Mouse (Mus musculus) thymus, postnatal 25 days (tissue): Measurements from ENCODE around the gene Ribc1.

Experiments used
- DNase-seq: peaks from one replicate; pipeline ENCODE4 v3.0.0; 2022

The Ribc1 gene

DNA sequence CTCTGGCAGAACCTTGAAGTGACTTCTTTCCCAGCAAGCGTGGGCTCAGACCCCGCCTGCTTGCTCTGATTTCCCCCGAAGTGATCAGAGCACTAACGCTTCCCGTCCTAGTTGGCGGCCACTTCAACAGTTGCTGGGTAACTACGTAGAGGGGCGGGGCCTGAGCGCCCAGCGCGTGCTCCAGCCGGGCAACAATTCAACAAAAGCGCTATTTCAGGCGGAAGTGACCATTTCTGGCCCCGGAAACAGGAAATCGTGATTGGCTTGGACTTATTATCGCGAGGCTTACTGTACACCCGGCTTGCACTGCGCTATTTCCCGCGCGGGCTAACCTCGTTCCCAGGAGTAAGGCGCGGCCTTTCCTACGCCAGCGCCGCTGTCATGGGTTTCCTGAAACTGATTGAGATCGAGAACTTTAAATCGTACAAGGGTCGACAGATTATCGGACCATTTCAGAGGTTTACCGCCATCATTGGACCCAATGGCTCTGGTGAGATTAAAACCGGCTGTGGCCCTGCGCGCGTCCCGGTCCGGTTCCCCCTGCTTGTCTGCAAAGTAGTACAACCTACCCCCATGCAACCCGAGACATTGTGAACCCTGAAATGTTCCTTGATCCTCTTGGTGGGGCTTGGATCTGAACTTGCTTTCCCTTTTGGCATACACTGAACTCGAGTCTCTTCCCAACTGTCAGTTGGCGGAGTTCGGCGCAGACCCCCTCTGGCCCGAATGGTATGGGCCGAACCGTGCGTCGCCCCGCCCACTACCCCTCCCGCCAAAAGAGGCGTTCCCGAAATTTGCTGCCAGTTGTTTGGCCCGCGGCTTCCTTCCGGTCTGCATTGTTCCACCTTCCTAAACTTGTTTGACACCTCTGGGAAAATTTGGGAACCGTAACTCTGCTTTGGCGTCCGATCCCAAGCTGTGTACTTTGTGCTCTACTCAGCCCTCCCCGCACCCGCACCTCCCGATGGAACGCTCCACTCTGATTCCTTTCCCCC is at the start of gene Ribc1, which contains the start of gene Smc1a:
Ribc1 (minus strand) TSS at position 145 of the 995 bp plus-strand sequence.
Smc1a (plus strand) TSS at position 278 of the 995 bp plus-strand sequence.
- DNase-seq = peak; percentile 86

GRCm38 (mm10) chrX:152065674-152066073 is 49.6 kb upstream of the Ribc1 start:
- no peak for DNase-seq

DNA sequence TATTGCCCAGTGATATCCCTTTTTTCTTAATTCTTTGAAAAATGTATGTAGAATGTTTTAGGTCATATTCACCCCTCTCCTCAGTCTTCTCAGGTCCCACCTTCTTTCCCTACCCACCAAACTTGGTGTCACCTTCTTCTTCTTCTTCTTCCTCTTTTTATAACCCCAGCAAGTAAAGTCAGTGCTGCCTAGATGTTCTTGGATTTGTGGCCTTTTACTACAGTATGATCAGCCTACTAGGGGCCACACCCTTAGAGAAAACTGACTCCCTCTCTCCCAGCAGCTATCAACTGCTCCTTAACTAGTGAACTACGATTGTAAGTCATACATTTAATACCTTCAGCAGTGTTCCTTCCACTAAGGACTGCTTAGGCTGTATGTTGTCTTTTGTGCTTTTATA is 38.0 kb upstream of the Ribc1 start:
- DNase-seq = no peak

DNA sequence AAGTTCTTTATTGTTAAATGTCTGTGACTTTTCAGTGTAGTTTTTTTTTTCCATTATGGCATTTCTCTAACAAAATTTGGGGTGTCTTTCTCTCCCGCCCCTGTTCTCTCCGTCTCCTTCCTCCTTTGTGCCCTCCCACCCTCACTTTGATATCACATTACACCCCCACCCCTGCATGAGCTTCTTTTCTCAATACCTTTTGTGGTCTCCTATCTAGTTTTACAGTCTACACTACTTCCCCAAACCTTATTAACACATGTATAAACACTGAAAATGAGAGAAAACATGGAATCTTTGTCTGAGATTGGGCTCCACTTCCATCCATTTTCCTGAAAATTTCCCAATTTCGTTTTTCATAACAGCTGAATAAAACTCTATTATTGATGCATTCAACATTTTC is 36.5 kb upstream of the Ribc1 start:
- DNase-seq = no peak

- no peak for DNase-seq
These were observed 31.1 kb upstream of the Ribc1 start for GRCm38 (mm10) chrX:152047230-152047629.

GRCm38 (mm10) chrX:152039865-152040264 is 23.8 kb upstream of the Ribc1 start:
- no peak for DNase-seq

GRCm38 (mm10) chrX:152019294-152019693 is 3.2 kb upstream of the Ribc1 start:
- DNase-seq = no peak

- DNase-seq = no peak
These were observed 1.1 kb upstream of the Ribc1 start for GRCm38 (mm10) chrX:152017186-152017585.

DNA sequence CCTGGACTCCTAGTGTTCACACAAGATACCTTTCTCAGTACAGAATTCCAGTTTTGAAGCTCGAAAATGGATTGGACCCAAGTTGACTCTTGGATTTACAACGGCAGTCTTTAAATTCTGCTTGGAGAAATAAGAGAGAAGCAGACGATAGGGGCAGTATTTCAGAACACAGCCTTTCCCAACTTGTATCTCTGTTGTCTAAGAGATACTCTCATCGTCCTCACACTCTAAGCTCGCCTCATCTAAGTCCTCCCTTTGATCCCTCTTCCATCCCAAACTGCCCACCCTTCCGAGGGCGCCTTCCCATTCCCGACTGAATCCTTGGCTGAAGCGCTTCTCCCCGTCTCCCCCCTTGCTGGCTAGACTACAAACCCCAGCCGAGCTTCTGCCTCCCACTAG is 344 bp downstream of the Ribc1 start:
- DNase-seq = no peak

- no peak for DNase-seq
These were observed 8.2 kb downstream of the Ribc1 start for GRCm38 (mm10) chrX:152007863-152008262.

DNA sequence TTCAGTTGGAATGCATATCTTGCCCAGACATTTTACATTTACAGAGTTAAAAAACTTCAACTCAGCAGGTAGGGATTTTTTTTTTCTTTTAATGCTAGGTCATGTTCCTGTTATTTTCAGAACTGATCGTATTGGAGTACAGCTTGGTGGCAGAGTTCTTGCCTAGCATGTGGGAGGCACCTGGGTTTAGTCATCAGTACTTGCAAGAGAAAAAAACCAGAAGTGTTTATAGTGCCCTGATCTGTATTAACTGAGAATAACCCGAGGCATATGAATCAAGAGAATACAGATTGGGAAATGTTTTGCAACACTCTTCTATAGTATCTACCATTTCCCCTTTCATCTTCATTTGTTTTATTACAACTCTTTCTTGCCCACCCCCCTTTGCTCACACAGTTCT is 13.2 kb downstream of the Ribc1 start:
- DNase-seq = no peak

DNA sequence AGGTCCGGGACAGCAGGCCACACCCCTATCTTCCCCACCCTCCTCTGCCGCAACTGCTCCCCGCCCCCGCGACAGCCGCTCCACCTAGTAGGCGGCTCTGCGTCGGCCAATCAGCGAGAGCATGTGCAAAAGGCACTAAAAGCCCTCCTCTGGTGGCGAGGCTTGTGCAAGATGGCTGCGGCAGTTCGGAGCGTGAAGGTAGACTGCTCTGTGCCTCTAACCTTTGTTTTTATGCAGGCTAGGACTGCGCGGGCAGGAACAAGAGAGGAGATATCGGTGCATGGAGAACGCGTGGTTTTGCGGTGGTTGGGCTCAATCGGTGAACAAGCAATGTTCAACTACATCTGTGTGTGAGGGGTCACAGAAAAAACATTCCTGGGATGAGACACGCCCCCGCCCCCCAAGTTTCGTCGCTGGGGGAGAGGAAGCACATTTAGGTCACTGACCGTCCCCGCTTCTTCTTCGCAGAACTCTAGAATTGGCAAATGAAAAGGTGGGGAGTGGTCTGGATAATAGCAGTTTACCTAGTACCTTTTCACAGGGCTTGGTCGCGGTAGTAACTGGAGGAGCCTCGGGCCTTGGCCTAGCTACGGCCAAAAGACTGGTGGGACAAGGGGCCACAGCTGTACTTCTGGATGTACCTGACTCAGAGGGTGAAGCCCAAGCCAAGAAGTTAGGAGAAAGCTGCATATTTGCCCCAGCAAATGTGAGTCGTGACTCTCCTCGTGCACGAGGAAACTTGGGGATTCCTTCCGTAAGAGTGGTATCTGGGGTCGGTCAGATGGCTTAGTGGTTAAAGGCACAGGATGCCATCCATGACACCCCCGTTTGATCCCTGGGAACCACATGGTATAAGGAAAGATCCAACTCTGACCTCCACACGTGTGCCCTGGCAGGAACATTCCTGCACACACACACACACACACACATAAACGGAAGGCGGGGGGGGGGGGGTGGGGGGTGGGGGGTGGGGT is 14.1 kb downstream of the Ribc1 start, which contains the start of gene Hsd17b10:
Hsd17b10 (plus strand) TSS at position 109 of the 974 bp plus-strand sequence.
- DNase-seq = peak; percentile 80

DNA sequence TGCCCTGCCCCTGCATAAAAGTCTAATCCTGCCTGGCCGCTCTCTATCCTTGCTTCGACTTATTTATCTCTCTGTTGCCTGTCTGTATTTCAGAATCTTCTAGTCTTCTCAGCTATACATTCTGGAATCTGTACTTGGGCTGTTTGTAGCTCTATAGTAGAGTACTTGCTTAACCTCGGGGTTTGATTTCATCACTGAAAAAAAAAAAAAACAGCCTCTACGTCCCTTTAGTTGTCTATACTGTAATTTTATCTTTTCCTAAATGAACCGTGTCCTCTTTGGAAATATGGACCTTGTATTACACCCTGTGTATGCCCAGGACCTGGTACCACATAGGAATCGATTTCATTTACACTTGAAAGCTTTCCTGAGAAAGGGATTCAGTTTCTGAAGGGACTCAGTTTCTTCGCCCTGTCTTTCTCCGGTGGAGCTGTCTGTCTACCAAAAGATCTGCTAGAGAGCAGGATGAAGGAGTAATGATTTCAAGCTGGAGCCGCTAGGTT is 14.9 kb downstream of the Ribc1 start:
- no peak for DNase-seq

- no peak for DNase-seq
These were observed 16.9 kb downstream of the Ribc1 start for GRCm38 (mm10) chrX:151999006-151999710.
